Mouse (Mus musculus): ENCODE measurements at regions not wholly inside any gene's neighbourhood (a gene's known extent, or its start where the extent isn't known, plus 50 kb on each side); places are given as distances from the start of the nearest gene placed in this dataset.

- DNase-seq: no peak
Measured at GRCm38 (mm10) chr1:69375246-69375645, 267.4 kb upstream of the Erbb4 start.

GRCm38 (mm10) chr1:69370078-69370477 is 262.2 kb upstream of the Erbb4 start:
- DNase-seq: no peak

DNA sequence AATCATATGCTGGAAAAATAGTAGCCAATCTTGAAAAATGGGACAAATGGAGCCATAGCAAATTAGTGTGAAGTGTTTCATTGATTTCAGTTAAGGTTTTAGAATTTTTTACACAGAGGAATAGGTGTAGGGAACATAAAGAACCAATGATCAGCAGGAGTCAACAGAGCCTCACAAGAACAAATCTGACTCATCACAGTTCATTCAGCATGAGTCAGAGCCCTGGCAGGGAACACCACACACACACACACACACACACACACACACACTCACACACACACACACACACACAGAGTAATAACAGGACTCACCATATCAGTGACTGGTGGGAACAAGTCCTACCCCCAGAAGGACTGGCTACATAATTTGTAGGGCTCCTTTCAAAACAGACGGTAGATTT is 259.7 kb upstream of the Erbb4 start:
- DNase-seq: no peak

DNA sequence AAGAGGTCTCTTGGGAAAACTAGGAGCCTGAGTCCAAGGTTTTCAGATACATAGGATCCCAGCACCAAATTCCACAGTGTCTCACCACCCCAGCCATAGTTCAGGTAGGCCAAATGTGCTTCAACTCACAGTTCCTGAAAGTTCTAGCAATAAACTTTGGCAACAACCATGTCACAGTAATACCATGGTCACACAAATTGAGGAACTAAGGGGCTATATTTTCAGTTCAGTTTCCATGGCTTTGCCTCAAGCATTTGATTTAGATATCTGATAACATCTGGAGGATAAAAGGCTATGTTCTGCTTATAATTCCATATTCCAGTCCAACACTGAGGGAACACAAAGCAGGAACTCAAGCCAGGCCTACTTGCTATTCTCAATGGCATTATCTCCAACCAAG is 256.2 kb upstream of the Erbb4 start:
- DNase-seq: no peak

GRCm38 (mm10) chr1:69357548-69357947 is 249.7 kb upstream of the Erbb4 start:
- DNase-seq: no peak

- DNase-seq: no peak
Measured at GRCm38 (mm10) chr1:69350417-69350816, 242.6 kb upstream of the Erbb4 start.

DNA sequence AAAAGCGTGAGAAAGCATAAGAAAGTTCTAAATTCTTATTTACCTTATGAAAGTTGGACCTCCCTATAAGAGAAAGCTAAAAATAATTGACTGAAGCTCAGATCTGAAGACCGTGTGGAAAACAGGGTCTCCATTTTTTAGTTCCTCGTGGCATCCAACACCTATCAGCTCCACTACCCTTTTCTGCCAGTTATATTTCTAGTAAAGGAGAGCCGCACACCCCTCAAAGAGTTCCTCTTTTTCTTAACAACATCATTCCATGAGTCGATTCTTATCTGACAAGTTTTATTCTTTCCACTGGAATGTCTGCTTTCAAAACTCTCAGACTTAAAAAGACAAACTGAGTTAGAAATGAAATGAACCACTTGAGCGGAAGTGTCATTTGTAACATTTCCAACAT is 242.0 kb upstream of the Erbb4 start:
- no peak for DNase-seq

DNA sequence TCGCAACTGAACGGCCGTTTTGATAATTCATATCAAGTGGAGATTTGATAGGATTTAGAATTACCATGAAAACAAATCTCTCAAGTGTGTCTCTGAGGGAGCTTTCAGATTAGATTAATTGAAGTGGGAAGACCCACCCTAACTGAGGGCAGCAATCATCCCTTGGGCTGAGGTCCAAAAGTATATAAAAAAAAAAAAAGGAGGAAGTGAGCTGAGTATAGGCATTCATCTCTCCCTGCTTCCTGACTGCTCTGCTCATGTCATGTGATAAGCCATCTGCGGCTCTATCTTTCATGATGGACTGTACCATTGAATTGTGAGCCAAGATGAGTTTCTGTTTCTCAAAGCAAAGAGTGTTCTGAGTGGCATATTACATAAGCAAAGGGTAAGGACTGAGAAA is 234.2 kb upstream of the Erbb4 start:
- DNase-seq: no peak

DNA sequence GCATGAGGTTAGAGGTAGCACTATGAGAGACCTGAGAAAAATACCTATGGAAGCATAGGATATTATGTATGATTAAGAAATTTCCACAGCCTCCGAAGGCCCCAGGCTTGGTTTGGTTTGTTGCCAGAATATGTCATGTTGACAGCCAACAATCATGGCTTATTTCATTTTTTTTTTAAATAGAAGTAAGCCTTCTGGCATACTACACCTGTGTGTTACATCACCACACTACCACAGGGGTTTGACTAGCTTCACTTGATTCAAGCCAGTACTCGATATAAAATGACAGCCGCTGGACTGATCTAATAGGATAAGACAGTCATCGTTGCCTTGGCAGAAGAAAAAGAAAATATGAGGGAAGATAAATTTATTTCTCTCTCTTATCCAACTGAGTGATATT is 232.6 kb upstream of the Erbb4 start:
- DNase-seq: no peak

DNA sequence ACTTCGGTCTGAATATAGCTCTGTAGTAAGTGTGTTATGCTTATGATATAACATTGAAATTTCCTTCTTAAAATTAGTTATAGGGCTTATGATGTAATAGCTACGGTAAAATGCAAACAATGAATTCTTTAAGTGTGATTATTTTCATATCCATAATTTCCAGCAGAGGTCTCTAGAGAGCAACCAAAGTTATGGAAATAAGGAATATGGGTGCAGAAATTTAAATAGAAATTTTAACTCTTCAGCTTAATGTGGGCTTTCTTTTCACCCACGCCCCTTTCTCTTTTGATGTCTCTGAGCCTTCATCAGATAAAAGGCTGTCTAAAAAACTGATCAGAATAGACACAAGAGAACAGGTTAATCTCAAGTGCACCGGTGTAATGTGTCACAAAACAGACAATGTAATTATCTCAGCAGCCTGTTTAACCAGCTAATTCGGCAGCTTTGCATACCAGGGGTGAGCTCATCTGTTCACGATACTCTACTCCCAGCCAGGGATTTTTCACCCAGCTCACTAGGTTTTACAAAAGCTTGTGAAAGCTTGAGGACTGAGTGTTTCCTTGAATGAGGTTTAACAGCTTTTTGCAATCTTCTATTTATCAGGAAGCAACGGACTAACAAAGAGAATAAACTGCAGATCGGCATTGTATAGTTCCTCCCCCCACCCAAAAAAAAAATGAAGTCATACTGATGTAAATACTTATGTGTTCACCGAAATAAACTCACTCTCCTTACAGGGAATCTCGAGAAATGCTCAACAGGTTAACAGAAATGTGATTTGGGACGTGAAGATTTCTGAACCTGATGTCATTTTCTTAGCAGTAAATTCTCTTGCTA is 223.8 kb upstream of the Erbb4 start:
- peak; percentile 57 for DNase-seq

DNA sequence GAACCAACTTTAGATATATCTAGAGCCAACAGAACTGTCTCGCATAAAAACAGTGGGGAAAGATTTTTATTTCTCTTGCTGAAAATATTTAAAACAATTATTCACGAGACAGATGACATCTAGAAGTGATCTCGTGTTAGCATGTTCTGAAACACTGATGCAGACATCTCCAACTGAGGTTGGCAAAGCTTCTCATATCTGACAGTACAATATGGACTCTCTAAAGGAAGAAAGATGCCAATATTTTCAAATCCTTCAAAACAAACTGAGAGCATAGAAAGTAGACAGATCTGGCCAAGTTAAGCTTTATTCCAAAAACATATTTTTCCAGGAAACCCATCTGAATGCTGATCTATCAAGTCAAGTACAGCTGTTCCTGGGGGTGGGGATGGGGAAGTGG is 221.5 kb upstream of the Erbb4 start:
- no peak for DNase-seq

GRCm38 (mm10) chr1:69326711-69327110 is 218.9 kb upstream of the Erbb4 start:
- no peak for DNase-seq

DNA sequence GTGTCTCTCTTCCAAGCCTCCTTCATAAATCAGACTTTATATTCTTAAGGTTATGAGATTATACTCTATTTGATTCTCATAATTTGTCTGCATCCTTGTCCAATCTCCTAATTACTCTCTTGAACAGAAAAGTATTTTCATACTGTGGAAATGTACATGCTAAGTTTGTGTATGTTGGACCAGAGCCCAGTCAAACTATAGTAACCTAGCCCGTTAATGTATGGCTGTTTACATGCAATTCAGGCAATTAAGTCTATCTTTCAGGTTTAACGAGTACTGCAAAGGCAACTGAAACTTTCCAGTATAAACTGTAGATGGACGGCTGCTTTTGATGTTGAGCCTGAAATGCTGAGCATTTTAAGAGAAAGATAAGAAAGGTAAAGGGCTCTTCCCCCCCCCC is 211.7 kb upstream of the Erbb4 start:
- no peak for DNase-seq

DNA sequence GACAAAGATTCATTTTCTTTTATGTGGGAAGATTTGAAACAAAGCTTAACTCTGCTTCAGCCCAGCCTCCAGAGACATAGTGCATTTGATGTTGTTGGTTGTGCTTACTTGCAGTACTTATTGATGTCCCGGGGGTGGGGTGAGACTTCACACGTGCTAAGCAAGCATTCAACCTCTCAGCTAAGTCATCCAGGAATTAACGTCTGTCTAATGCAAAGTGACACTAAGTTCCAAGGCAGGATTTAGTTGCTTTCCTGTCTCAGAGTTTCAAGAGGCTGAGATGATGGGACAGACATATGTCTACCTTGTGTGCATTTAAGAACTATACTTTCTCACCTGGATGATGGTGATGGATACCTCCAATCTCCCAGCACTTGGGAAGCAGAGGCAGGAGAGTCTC is 189.0 kb upstream of the Erbb4 start:
- peak; percentile 61 for DNase-seq

DNA sequence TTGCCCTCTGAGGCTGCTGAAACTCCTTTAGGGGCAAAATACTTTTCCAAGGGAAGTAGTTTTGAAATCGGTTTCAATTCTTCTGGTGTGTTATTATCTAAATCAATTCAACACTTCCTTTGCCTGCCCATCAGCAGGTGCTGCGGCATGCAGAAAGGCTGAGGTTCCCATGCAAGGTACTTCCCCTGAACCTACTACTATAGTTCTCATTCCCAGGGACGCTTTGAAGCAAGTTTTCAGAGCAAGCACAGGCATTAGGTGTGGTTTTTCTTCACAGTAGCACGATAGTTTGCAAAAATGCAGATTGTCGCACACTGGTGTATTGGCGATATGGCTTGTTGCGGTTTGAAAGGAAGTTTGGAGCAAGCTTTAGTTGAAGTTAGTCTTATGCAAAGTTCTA is 183.5 kb upstream of the Erbb4 start:
- no peak for DNase-seq

DNA sequence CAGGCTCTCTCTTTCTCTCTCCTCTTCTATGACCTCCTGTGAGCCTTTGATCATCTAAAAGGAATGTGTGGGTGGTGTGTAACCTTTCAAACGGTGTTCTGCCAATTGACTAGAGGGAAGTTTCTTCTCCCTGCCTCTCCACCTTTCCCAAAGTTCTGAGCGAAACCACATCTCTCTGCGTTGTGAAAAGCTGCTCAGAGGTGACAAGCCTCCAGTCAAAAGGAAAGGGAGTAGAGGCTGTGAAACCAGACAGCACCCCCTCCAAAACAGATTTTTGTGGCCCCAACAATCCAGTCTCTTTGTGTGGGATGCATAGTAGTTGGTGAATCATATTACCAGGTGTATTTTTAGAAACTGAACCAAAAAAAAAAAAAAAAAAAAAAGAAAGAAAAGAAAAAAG is 178.5 kb upstream of the Erbb4 start:
- no peak for DNase-seq

- DNase-seq: no peak
Measured at GRCm38 (mm10) chr1:69277428-69277827, 169.6 kb upstream of the Erbb4 start.

GRCm38 (mm10) chr1:69247691-69248090 is 139.8 kb upstream of the Erbb4 start:
- DNase-seq: no peak

- no peak for DNase-seq
Measured at GRCm38 (mm10) chr1:69242289-69242909, 134.5 kb upstream of the Erbb4 start.

- peak; percentile 82 for DNase-seq
Measured at GRCm38 (mm10) chr1:69241502-69242214, 133.8 kb upstream of the Erbb4 start.

- DNase-seq: no peak
Measured at GRCm38 (mm10) chr1:69227864-69228263, 120.0 kb upstream of the Erbb4 start.

DNA sequence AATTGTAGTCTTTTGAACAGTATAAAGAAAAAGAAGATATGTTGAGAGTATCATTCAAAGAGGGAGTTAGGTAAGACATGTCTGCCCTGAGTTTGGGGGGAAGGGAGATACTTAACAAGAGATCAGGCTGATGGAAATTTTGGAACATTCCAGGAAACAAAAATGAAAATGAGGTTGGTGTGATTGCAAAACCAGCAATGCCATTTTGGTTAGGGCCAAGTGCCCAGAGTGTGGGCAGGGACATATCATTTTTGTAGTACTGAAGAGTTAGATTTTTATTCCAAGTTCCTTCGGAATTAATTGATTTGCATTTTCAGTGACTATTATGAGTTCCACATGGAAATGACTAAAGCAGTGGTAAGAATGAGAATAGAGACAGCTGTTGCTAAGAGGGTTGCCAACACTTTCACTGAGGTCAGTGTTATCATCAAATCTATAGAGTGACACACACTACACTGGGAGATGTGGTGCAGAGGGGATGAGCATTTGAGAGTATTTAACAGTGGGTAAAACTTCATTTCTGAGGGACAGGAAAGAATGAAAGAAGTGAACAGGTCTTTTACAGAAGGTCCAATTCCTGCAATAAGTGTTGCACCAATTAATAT is 105.1 kb upstream of the Erbb4 start:
- no peak for DNase-seq

DNA sequence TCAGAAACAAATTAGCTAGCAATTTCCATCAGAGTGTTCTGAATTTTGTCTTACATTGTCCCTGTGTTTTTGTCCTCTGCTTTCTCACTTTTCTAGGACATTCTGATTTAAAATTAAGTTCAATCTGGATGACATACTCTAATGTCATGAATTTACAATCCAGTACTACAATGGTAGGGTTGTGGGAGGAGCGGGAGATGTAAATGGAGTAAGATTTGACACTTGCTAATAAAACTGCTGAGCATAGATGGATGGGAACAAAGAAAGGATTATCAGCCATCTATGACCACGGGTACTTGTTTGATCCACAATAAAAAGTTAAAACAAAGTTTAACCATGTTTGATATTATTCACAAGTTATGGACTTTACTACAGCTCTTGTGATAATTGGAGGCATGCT is 94.9 kb upstream of the Erbb4 start:
- DNase-seq: no peak

DNA sequence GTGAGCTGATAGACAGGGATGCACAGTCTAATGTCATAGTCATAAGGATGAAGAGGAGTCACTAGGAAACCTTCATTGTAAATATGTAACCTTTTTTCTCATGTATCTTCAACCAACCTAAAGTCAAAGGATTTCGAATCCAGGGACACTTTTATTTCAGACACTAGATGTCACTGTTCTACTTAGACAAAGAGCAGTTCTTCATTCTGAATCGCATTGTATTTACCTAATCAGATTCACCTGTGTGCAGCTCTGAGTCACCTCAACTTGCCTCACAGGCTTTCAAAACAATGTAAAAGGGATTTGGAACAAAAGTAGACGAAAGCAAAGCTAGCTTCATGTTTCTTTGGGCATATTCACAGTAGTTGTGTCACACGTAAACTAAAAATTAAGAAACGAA is 57.3 kb upstream of the Erbb4 start:
- DNase-seq: peak; percentile 11
